9 mouse cellular contexts compared by ENCODE assay signal in genomic region chr4:43024673-43025072, GRCm38 (mm10). TPM values are rescaled to one million over a fixed set of nuclear protein-coding genes. Genes with fewer than 3 reads are reported as not detected.
A peak's percentile ranks its signal among the peaks of the same experiment; 100 is the strongest.
DNase-seq lines count a peak whose midpoint lies in the region; ATAC-seq and TF ChIP-seq lines count a peak whose summit lies in the region.
"Had no signal": no experiment of that assay in that cellular context is flagged by ENCODE, and none has a peak within 500 bp of the region (broad histone marks: within the 10 kb centered on the region; RNA-seq: fewer than 3 reads in every experiment).

No protein-coding gene starts in this region.

- no peak for DNase-seq in heart, postnatal 14 days
- no peak for DNase-seq in hindbrain, embryonic 10.5 days (ENCODE audit: low spot score)
- DNase-seq in midbrain, embryonic 10.5 days (ENCODE audit: low spot score) = no peak
- DNase-seq in right cerebral cortex, postnatal 4 days = no peak
- DNase-seq in c-Kit-positive CD71-positive TER-119-positive erythroid progenitor cells, embryonic 14.5 days (ENCODE audit: low spot score) = no peak
- no peak for DNase-seq in left cerebral cortex, adult 8-10 months (ENCODE audit: low spot score in 2 of 2)

- peak overlapping the region in 1 of 2 experiments; percentile 76; a peak in 1 of 4 replicates for H3K27ac ChIP-seq in heart, embryonic 14.5 days (replicated peaks in 1 of 2; ENCODE audit: control insufficient read depth in 1 of 2, insufficient read depth in 1 of 2, low read depth in 2 of 2, low read length in 2 of 2)
- H3K27ac ChIP-seq in bone marrow macrophage, adult 2 months (ENCODE audit: insufficient read depth, low read depth, low read length) = no peak overlapping the region
- H3K27ac ChIP-seq in hindbrain, embryonic 10.5 days = peak overlapping the region; percentile 88
- peak overlapping the region; percentile 87 for H3K27ac ChIP-seq in midbrain, embryonic 10.5 days (replicated peaks)

- H3K27me3 ChIP-seq in heart, embryonic 14.5 days (ENCODE audit: control insufficient read depth, insufficient read depth, low read length) = no peaks in the 10 kb centered on the region
- no peaks in the 10 kb centered on the region for H3K27me3 ChIP-seq in hindbrain, embryonic 10.5 days (ENCODE audit: insufficient read depth, poor library complexity, severe bottlenecking)
- H3K27me3 ChIP-seq in midbrain, embryonic 10.5 days (ENCODE audit: low read depth, poor library complexity, severe bottlenecking) = no peaks in the 10 kb centered on the region
- H3K27me3 ChIP-seq: Patski had no signal

- TF ChIP-seq POLR2A in bone marrow macrophage, adult 2 months (IDR thresholded peaks at IDR 0.05; ENCODE audit: borderline replicate concordance, low read depth, low read length) = no peak

- intact Hi-C loops in heart, postnatal 14 days (cut with DNase I) = loop anchor here (1.0 kb wide), 1 partner anchor 19 kb away; no protein-coding TSS in a partner anchor

- no peak for ATAC-seq in heart, embryonic 14.5 days (ENCODE audit: insufficient number of reproducible peaks, insufficient read depth, low FRiP score, low read depth)

- peaks cover 81% of the 10 kb centered on the region for H3K36me3 ChIP-seq in heart, embryonic 14.5 days (ENCODE audit: control insufficient read depth, insufficient read depth, low read length)
- H3K36me3 ChIP-seq in hindbrain, embryonic 10.5 days = peaks cover 85% of the 10 kb centered on the region
- H3K36me3 ChIP-seq in midbrain, embryonic 10.5 days = peaks cover 82% of the 10 kb centered on the region

- peak overlapping the region; percentile 73 for H3K9ac ChIP-seq in heart, embryonic 14.5 days (ENCODE audit: low read length)

- peaks cover 7 to 9% of the 10 kb centered on the region in 2 experiments for H3K4me1 ChIP-seq in heart, embryonic 14.5 days (ENCODE audit: control insufficient read depth in 2 of 2, insufficient read depth in 2 of 2, low read length in 2 of 2)
- H3K4me1 ChIP-seq in bone marrow macrophage, adult 2 months (ENCODE audit: control insufficient read depth, insufficient read depth, low read length) = peaks cover 6% of the 10 kb centered on the region; the same call in 1 of the 2 replicates
- peaks cover 20% of the 10 kb centered on the region for H3K4me1 ChIP-seq in hindbrain, embryonic 10.5 days (replicated peaks)
- peaks cover 21% of the 10 kb centered on the region for H3K4me1 ChIP-seq in midbrain, embryonic 10.5 days

- H3K4me2 ChIP-seq in heart, embryonic 14.5 days (ENCODE audit: low read length) = peak overlapping the region; percentile 89

- peak overlapping the region; percentile 48 to 87 for H3K4me3 ChIP-seq in heart, embryonic 14.5 days (ENCODE audit: control insufficient read depth in 1 of 2, insufficient read depth in 1 of 2, low read depth in 1 of 2, low read length in 2 of 2)
- peak overlapping the region; percentile 74 for H3K4me3 ChIP-seq in bone marrow macrophage, adult 2 months (ENCODE audit: insufficient read depth, low read length)
- peak overlapping the region; percentile 65 for H3K4me3 ChIP-seq in hindbrain, embryonic 10.5 days
- H3K4me3 ChIP-seq in midbrain, embryonic 10.5 days = peak overlapping the region; percentile 74

- 78% methylated on average over 14 of the region's 14 CpGs for WGBS in heart, embryonic 14.5 days
- 86% methylated on average over 14 of the region's 14 CpGs for WGBS in hindbrain, embryonic 10.5 days
- 86% methylated on average over 14 of the region's 14 CpGs for WGBS in midbrain, embryonic 10.5 days

- no peak for TF ChIP-seq CTCF in bone marrow macrophage, adult 2 months (IDR thresholded peaks at IDR 0.05; ENCODE audit: low read depth, low read length)

- H3K9me3 ChIP-seq in heart, embryonic 14.5 days (ENCODE audit: control insufficient read depth, low read length) = no peaks in the 10 kb centered on the region
- no peaks in the 10 kb centered on the region for H3K9me3 ChIP-seq in hindbrain, embryonic 10.5 days
- H3K9me3 ChIP-seq in midbrain, embryonic 10.5 days (replicated peaks) = no peaks in the 10 kb centered on the region

RNA-seq across cellular contexts. Expression of gene Pigo, which starts 0.9 kb away (rescaled TPM):
- polyA plus RNA-seq in heart, embryonic 14.5 days (2014; fragmentation: Nextera tagmentation; extraction: Ambion mirVana) = 12.0 and 13.0 TPM in 2 replicates
- 10 to 100 TPM; 22.1 to 24.5 TPM for total RNA-seq in heart, postnatal 14 days (2021)
- 8.3 and 9.4 TPM in 2 replicates for polyA plus RNA-seq in bone marrow macrophage, adult 2 months (2012; ENCODE audit: insufficient read depth, insufficient read length, missing spikeins)
- polyA plus RNA-seq in hindbrain, embryonic 10.5 days (2016; fragmentation: Nextera tagmentation; extraction: Ambion mirVana) = 20.3 and 23.2 TPM in 2 replicates
- polyA plus RNA-seq in midbrain, embryonic 10.5 days (2016; fragmentation: Nextera tagmentation; extraction: Ambion mirVana) = 21.8 and 27.5 TPM in 2 replicates
- 10 to 100 TPM; 23.1 to 31.2 (median 25.2) TPM for total RNA-seq in left cerebral cortex, adult 8-10 months (2022)

RNA-seq across cellular contexts. Expression of gene Stoml2, which starts 6.8 kb away (rescaled TPM):
- 201 and 211 TPM in 2 replicates for polyA plus RNA-seq in heart, embryonic 14.5 days (2014; fragmentation: Nextera tagmentation; extraction: Ambion mirVana)
- 10 to 100 TPM; 97.8 to 99.2 TPM for total RNA-seq in heart, postnatal 14 days (2021)
- polyA plus RNA-seq in bone marrow macrophage, adult 2 months (2012; ENCODE audit: insufficient read depth, insufficient read length, missing spikeins) = 50.5 and 54.6 TPM in 2 replicates
- polyA plus RNA-seq in hindbrain, embryonic 10.5 days (2016; fragmentation: Nextera tagmentation; extraction: Ambion mirVana) = 404 and 440 TPM in 2 replicates
- polyA plus RNA-seq in midbrain, embryonic 10.5 days (2016; fragmentation: Nextera tagmentation; extraction: Ambion mirVana) = 419 and 471 TPM in 2 replicates
- total RNA-seq in left cerebral cortex, adult 8-10 months (2022) = 100 to 1,000 TPM in 3 of 4 experiments, 10 to 100 TPM in 1; 97.3 to 121 (median 114) TPM

RNA-seq across cellular contexts. Expression of gene Fancg, which starts 14.4 kb away (rescaled TPM):
- polyA plus RNA-seq in heart, embryonic 14.5 days (2014; fragmentation: Nextera tagmentation; extraction: Ambion mirVana) = 10.8 and 11.7 TPM in 2 replicates
- total RNA-seq in heart, postnatal 14 days (2021) = 1 to 10 TPM; 4.7 to 4.8 TPM
- 13.3 and 23.9 TPM in 2 replicates for polyA plus RNA-seq in bone marrow macrophage, adult 2 months (2012; ENCODE audit: insufficient read depth, insufficient read length, missing spikeins)
- polyA plus RNA-seq in hindbrain, embryonic 10.5 days (2016; fragmentation: Nextera tagmentation; extraction: Ambion mirVana) = 23.2 and 25.5 TPM in 2 replicates
- 25.0 and 27.2 TPM in 2 replicates for polyA plus RNA-seq in midbrain, embryonic 10.5 days (2016; fragmentation: Nextera tagmentation; extraction: Ambion mirVana)
- 10 to 100 TPM; 12.5 to 14.6 (median 13.7) TPM for total RNA-seq in left cerebral cortex, adult 8-10 months (2022)

RNA-seq across cellular contexts. Expression of gene Fam214b, which starts 21.3 kb away (rescaled TPM):
- polyA plus RNA-seq in heart, embryonic 14.5 days (2014; fragmentation: Nextera tagmentation; extraction: Ambion mirVana) = 10.5 and 12.0 TPM in 2 replicates
- 10 to 100 TPM; 33.7 to 33.8 TPM for total RNA-seq in heart, postnatal 14 days (2021)
- 50.4 and 55.1 TPM in 2 replicates for polyA plus RNA-seq in bone marrow macrophage, adult 2 months (2012; ENCODE audit: insufficient read depth, insufficient read length, missing spikeins)
- polyA plus RNA-seq in hindbrain, embryonic 10.5 days (2016; fragmentation: Nextera tagmentation; extraction: Ambion mirVana) = 22.6 and 34.4 TPM in 2 replicates
- polyA plus RNA-seq in midbrain, embryonic 10.5 days (2016; fragmentation: Nextera tagmentation; extraction: Ambion mirVana) = 27.4 and 40.4 TPM in 2 replicates
- 10 to 100 TPM; 32.3 to 44.5 (median 37.2) TPM for total RNA-seq in left cerebral cortex, adult 8-10 months (2022)

RNA-seq across cellular contexts. Expression of gene Vcp, which starts 24.4 kb away (rescaled TPM):
- 469 and 477 TPM in 2 replicates for polyA plus RNA-seq in heart, embryonic 14.5 days (2014; fragmentation: Nextera tagmentation; extraction: Ambion mirVana)
- 100 to 1,000 TPM; 285 to 286 TPM for total RNA-seq in heart, postnatal 14 days (2021)
- 157 and 165 TPM in 2 replicates for polyA plus RNA-seq in bone marrow macrophage, adult 2 months (2012; ENCODE audit: insufficient read depth, insufficient read length, missing spikeins)
- polyA plus RNA-seq in hindbrain, embryonic 10.5 days (2016; fragmentation: Nextera tagmentation; extraction: Ambion mirVana) = 600 and 640 TPM in 2 replicates
- 656 and 674 TPM in 2 replicates for polyA plus RNA-seq in midbrain, embryonic 10.5 days (2016; fragmentation: Nextera tagmentation; extraction: Ambion mirVana)
- total RNA-seq in left cerebral cortex, adult 8-10 months (2022) = 100 to 1,000 TPM; 173 to 199 (median 188) TPM
